Mouse (Mus musculus): ENCODE measurements around the gene Golph3.

The Golph3 gene

DNA sequence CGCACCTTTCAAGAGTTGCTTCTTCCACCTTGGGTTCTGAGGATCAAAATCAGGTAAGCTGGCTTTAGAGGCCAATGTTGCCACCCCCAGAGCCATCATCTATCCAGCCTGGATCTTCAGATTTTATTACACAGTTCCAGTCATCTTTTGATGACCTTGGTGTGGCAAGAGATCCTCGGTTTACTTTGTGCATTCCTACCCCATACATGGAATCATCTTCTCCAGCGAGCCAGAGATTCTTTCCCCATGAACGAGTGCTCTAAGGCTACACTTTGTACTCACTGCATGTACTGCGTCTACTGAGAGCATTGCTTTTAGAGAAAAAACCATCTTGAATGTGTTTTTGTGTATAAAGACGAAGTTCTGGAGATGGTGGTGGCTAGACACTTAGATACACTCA is 34.0 kb downstream of the Golph3 start:
- intact Hi-C loops (cut with DNase I), result no loop called here

- intact Hi-C loops (cut with DNase I), result no loop called here
Measured at GRCm38 (mm10) chr15:12355907-12356306, 34.7 kb downstream of the Golph3 start.

- intact Hi-C loops (cut with DNase I), result no loop called here
Measured at GRCm38 (mm10) chr15:12357459-12357858, 36.2 kb downstream of the Golph3 start.

- intact Hi-C loops (cut with DNase I), result no loop called here
Measured at GRCm38 (mm10) chr15:12358384-12358783, 37.1 kb downstream of the Golph3 start.

DNA sequence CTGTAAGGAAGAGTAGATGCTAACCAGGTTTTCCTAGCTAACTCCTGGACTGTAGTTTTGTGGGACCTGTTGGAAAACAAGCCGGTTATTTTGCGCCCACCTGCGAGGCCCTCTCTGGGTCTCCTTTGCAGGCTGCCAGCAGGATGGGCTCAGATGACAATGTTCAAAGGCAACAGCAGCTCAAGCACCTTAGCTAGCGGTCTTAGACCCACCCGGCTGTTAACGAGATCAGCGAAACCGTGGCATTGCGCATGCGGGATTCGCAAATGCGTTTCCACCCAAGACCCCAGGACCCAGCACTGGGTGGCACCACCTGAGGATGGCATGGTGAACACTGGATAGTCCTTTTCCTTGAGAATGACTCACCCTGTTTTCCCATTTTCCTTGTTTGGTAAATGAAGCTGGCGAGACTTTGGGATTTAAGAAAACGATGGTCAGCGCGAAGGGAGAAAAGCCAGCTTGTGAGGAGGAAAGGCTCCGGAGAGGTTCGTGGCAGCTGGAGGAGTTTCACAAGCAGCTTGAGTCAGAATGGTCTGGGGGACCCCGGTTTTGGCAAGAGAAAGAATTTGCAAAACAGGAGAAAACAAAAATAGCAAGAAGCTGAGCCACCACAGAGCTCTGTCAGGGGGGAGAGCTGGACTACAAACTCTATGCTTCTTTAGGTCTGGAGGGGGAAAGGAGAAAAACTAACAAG is 39.4 kb downstream of the Golph3 start:
- intact Hi-C loops (cut with DNase I), result loop anchor here (5.0 kb wide), 1 partner anchor 93 kb away; no protein-coding TSS in a partner anchor

DNA sequence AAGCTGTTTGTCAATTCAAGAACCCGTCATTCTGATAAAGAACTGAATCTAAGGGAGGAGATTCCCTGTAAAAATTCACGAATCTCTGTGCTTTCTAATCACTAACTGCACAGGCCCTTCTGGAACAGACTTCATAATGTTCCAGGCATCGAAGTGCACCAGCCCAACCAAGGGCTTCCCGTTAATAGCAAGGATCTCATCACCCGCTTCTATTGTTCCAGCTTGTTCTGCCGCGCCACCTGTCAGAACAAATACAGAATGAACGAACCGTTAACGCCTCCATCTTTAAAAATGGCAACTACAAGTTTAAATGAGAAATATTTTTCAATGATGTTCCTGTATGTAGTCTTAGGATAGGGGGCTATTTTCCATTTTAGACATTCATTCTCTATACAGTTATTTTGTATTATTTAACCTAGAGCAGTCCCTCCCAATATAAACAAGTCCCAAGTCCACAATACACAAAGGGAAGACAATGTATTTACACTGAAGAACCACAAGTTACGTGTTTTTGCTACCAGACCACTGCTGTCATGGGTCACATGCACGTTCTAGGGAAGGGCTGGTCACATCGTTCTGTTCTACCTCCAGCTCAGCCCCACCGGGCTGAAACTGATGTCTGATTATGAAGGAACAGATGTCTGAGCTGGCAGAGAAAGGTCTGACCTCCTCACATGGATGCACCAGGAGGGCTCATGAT is 40.9 kb downstream of the Golph3 start:
- intact Hi-C loops (cut with DNase I), result loop anchor here (5.0 kb wide), 1 partner anchor 95 kb away; no protein-coding TSS in a partner anchor

GRCm38 (mm10) chr15:12362701-12363040 is 41.4 kb downstream of the Golph3 start:
- intact Hi-C loops (cut with DNase I), result loop anchor here (5.0 kb wide), 1 partner anchor 95 kb away; no protein-coding TSS in a partner anchor

DNA sequence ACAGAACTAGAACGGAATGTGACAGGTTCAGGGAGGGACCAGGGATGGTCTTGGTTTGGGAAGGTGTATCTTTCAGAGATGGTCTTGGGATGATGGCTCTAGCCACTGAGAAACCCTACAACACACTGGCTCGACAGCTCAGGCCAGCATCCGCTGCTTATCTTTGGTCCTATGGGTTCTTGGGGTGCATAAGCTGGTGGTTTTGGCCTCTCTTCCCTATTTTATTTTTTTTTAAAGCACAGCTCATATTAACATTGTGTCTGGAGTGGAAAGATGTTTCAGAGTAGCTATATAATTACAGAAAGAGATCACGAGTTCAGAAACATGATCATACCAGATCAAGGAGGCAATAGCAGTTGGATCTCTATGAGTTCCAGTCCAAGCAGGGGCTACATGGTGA is 42.8 kb downstream of the Golph3 start:
- intact Hi-C loops (cut with DNase I), result loop anchor here (5.0 kb wide), 1 partner anchor 97 kb away; no protein-coding TSS in a partner anchor

- intact Hi-C loops (cut with DNase I), result loop anchor here (5.0 kb wide), 1 partner anchor 432 kb away; no protein-coding TSS in a partner anchor
Measured at GRCm38 (mm10) chr15:12365416-12366071, 44.3 kb downstream of the Golph3 start.

GRCm38 (mm10) chr15:12366072-12366469 is 44.8 kb downstream of the Golph3 start:
- intact Hi-C loops (cut with DNase I), result loop anchor here (5.0 kb wide), 1 partner anchor 431 kb away; no protein-coding TSS in a partner anchor

DNA sequence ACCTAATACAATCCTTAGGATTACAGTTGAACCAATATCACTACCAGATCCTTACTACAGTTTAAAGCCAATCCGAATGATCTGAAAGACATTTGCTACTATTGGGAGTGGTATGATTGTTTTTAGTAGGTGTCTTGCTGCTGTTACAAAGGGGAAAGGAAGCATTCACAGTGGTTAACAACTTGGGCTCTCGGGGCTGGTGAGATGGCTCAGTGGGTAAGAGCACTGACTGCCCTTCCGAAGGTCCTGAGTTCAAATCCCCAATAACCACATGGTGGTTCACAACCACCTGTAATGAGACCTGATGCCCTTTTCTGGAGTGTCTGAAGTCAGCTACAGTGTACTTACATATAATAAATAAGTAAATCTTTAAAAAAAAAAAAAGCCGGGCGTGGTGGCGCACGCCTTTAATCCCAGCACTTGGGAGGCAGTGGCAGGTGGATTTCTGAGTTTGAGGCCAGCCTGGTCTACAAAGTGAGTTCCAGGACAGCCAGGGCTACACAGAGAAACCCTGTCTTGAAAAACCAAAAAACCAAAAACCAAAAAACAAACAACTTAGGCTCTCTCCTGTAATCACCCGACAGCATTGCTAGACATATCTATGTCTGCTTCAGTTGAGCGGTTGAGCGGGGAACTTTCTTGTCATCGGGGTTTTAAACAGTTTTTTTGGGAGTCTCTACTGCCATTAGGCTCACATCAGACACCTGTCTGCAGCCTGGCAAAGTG is 45.5 kb downstream of the Golph3 start:
- intact Hi-C loops (cut with DNase I), result loop anchor here (5.0 kb wide), 1 partner anchor 431 kb away; no protein-coding TSS in a partner anchor

DNA sequence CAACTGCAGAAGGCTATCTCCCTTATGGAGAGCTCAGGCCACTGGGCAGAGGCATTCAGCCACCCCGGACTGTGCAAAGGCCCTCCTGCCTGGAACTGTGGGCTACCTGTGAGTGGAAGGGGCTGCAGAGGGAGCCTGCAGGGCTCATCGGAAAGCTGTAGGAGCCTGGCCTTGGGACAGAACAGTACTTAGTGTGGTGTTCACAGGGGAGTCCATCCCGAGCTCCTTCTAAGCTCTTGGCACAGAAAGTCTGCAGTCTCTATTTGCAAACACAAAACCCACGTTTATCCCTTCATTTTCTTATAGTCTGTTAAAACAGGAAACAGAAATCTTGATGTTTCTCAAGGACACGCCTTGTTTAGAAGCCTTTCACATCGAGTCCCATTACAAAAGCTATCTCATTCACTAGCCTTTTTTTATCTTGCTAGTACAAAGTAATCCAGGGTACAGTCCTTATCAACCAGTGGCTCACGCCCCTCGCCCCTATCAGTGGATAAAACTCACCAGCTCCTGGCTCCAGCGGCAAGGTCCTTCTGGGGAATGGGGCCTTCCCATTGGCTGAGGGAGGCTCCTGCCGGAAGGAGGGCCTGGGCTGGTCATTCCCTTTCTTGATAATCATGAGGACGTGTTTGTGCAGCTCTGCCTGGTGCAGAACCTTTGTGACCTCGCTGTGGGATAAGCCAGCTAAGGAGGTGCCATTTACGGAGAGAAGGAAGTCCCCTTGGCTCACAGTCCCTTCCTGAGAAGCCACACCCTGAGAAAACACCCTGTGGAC is 46.2 kb downstream of the Golph3 start:
- intact Hi-C loops (cut with DNase I), result loop anchor here (5.0 kb wide), 1 partner anchor 430 kb away; no protein-coding TSS in a partner anchor

DNA sequence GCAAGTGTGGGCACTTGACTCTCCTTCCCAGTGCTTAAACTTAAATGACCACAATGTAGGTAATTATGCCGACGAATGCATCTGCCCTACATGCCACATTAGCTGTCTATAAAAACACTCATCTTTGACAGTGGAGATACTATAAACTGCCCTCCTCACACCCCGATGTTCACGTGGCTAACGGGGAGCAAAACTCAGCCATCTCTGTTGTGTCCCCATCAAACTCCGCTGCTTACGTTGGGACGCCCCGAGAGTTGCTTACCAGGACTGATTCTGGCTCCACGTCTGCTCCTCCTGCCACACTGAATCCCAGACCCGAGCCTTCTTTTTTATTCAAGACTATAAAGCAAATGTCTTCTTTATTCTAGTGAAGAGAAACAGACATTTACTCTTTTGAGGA is 47.1 kb downstream of the Golph3 start:
- intact Hi-C loops (cut with DNase I), result loop anchor here (5.0 kb wide), 1 partner anchor 429 kb away; no protein-coding TSS in a partner anchor

DNA sequence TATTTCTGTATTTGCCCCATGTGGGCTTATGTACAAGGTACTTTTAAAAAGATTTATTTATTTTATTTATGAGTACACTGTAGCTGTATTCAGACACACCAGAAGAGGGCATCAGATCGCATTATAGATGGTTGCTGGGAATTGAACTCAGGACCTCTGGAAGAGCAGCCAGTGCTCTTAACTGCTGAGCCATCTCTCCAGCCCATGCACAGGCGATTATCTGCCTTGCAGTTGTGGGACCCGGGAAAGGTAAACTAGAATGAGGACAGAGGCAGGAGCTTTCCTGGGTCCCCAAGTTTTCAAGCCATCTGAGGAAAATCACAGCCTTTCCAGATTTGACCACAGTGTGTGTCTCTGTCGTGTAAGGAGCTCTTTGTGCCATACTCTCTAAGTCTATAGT is 47.6 kb downstream of the Golph3 start:
- intact Hi-C loops (cut with DNase I), result loop anchor here (5.0 kb wide), 1 partner anchor 428 kb away; no protein-coding TSS in a partner anchor

- intact Hi-C loops (cut with DNase I), result loop anchor here (2.0 kb wide), 1 partner anchor 207 kb away; no protein-coding TSS in a partner anchor
Measured at GRCm38 (mm10) chr15:12370096-12370495, 48.8 kb downstream of the Golph3 start.

GRCm38 (mm10) chr15:12371183-12371582 is 49.9 kb downstream of the Golph3 start:
- intact Hi-C loops (cut with DNase I), result loop anchor here (2.0 kb wide), 1 partner anchor 206 kb away; no protein-coding TSS in a partner anchor

GRCm38 (mm10) chr15:12373496-12373895 is 52.2 kb downstream of the Golph3 start:
- intact Hi-C loops (cut with DNase I), result no loop called here

GRCm38 (mm10) chr15:12373918-12374317 is 52.7 kb downstream of the Golph3 start:
- intact Hi-C loops (cut with DNase I), result no loop called here

- intact Hi-C loops (cut with DNase I), result no loop called here
Measured at GRCm38 (mm10) chr15:12374916-12375315, 53.7 kb downstream of the Golph3 start.

GRCm38 (mm10) chr15:12375641-12376311 is 54.5 kb downstream of the Golph3 start:
- intact Hi-C loops (cut with DNase I), result no loop called here
